Mouse (Mus musculus) erythroblast, adult 5-6 weeks (primary cell): ENCODE results near the gene Tmem247. TPM values are rescaled to one million over a fixed set of nuclear protein-coding genes. Genes with fewer than 3 reads are reported as not detected.

Experiments used
- total RNA-seq, 2 experiments: library from RNA; stranded (forward) in 1 of 2; stranded (reverse) in 1 of 2; fragments of 150-400 nt in 1 of 2; fragments of 200-764, 138-1000 nt in 1 of 2; gene quantifications; 2 replicates each; pipeline versions ENCODE4 v1.2.3 to v1.2.4; 2015 to 2017; ENCODE audit warnings: low replicate concordance in 2 of 2

The Tmem247 gene
- total RNA-seq, 2 experiments from 2014 or later: not detected

Other genes starting within 250 kb of the Tmem247 start
- gene Epas1, start 163.6 kb upstream of the Tmem247 start, total RNA-seq (2015; ENCODE audit: low replicate concordance): 0.42 and 0.77 TPM in 2 replicates
- gene Epas1, start 163.6 kb upstream of the Tmem247 start, total RNA-seq (2017; ENCODE audit: low replicate concordance): 0.17 TPM in 1 of 2 replicates, not detected in the other
- not detected in 2 replicates for gene Atp6v1e2, start 30.5 kb downstream of the Tmem247 start, total RNA-seq (2015; ENCODE audit: low replicate concordance)
- gene Atp6v1e2, start 30.5 kb downstream of the Tmem247 start, total RNA-seq (2017; ENCODE audit: low replicate concordance): not detected in 2 replicates
- gene Rhoq, start 45.7 kb downstream of the Tmem247 start, total RNA-seq (2015; ENCODE audit: low replicate concordance): 1.7 and 2.5 TPM in 2 replicates
- 2.5 and 7.2 TPM in 2 replicates for gene Rhoq, start 45.7 kb downstream of the Tmem247 start, total RNA-seq (2017; ENCODE audit: low replicate concordance)
- gene Pigf, start 108.1 kb downstream of the Tmem247 start, total RNA-seq (2015; ENCODE audit: low replicate concordance): 11.7 TPM in 1 of 2 replicates, not detected in the other
- 0.42 and 6.1 TPM in 2 replicates for gene Pigf, start 108.1 kb downstream of the Tmem247 start, total RNA-seq (2017; ENCODE audit: low replicate concordance)
- 89.9 and 95.5 TPM in 2 replicates for gene Cript, start 108.2 kb downstream of the Tmem247 start, total RNA-seq (2015; ENCODE audit: low replicate concordance)
- 51.6 and 60.5 TPM in 2 replicates for gene Cript, start 108.2 kb downstream of the Tmem247 start, total RNA-seq (2017; ENCODE audit: low replicate concordance)
- 0.58 and 1.9 TPM in 2 replicates for gene Socs5, start 190.3 kb downstream of the Tmem247 start, total RNA-seq (2015; ENCODE audit: low replicate concordance)
- 1.2 and 1.3 TPM in 2 replicates for gene Socs5, start 190.3 kb downstream of the Tmem247 start, total RNA-seq (2017; ENCODE audit: low replicate concordance)